Mouse (Mus musculus) megakaryocyte, adult 5-6 weeks (primary cell): ENCODE results near the gene Emc7. TPM values are rescaled to one million over a fixed set of nuclear protein-coding genes. Genes with fewer than 3 reads are reported as not detected.
"Not testable (repeated sequence)": the region's sequence is repeated elsewhere in the genome, so short reads cannot be mapped to it uniquely, and the experiment has no call there.

ENCODE experiments used
- ATAC-seq: 2 replicates; pipeline ENCODE4 v1.8.0; 2016; ENCODE audit warnings: mild to moderate bottlenecking, inconsistent platforms; ENCODE audit not compliant: poor library complexity, severe bottlenecking
- total RNA-seq, 2 experiments: library from RNA; stranded (forward) in 1 of 2; stranded (reverse) in 1 of 2; fragments of 153-499, 151-499 nt in 1 of 2; fragments of 221-1000, 200-1000 nt in 1 of 2; gene quantifications; 2 replicates each; pipeline versions ENCODE4 v1.2.3 to v1.2.4; 2015 to 2017

Gene Emc7
- total RNA-seq (2015) (15.5 and 15.8 TPM in 2 replicates), total RNA-seq (2017) (10.4 and 11.7 TPM in 2 replicates)

DNA sequence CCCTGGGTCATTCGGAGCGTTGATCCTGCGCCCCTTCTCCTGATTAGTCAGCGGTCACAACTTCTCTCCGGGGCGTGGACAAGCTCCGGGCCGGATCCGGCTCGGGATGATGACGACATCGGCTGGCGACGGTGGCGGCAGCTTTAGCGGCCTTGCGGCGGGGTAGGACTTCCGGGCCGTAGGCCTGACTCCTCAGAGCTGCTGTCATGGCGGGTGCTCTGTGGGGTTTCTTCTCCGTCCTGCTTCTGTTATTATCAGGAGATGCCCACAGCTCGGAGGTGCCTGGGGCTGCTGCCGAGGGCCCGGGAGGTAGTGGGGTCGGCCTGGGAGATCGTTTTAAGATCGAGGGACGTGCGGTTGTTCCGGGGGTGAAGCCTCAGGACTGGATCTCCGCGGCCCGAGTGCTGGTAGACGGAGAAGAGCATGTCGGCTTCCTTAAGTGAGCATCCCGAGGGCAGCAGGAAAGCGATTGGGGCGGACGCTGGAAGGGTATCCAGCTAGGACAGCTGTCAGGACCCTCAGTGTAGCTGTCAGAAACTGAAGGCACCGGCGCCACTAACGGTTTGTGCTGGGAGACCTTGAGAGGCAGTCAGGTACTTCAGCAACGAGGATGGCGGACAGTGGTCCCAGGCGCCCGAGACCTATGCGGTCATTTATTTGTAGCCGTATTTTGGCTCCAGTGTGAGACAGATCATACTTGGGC is at the start of gene Emc7:
Gene Emc7 (plus strand): TSS at position 136 of the 703 bp plus-strand sequence.
- ATAC-seq: peak; percentile 98

DNA sequence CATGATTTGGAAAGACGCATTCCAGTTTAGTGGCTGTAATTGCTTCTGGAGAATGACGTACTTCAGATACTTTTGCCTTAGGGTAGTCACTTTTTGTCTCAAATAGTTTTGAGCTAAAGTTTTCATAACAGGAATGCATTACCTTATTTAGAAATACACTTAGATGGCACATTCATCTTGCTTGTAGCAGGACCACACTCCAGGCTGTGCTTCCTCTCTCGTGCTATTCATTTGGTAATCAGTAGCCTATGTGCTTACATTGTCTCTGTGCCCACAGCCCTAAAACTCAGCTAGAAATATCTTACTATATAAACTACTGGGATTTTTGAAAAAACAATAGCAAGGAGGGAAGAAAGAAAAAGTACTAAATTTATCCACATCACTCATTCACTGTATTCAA is 47.8 kb upstream of the Emc7 start:
- no peak for ATAC-seq

DNA sequence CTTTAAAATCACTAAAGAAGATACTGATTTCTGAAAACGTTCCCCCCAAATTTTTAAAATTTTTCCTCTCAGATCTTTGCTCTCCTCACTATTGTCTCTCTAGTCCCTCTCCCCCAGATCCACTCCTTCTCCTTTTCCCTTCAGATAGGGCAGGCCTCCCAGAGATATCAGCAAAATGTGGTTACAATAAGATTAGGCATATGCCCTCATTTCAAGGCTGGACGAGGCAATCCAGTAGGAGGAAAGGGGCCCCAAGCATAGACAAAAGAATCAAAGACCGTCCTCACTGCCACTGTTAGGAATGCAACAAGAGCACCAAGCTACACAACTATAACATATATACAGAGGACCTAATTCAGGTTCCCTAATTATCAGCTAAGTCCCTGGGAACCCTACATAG is 29.5 kb upstream of the Emc7 start:
- no peak for ATAC-seq

DNA sequence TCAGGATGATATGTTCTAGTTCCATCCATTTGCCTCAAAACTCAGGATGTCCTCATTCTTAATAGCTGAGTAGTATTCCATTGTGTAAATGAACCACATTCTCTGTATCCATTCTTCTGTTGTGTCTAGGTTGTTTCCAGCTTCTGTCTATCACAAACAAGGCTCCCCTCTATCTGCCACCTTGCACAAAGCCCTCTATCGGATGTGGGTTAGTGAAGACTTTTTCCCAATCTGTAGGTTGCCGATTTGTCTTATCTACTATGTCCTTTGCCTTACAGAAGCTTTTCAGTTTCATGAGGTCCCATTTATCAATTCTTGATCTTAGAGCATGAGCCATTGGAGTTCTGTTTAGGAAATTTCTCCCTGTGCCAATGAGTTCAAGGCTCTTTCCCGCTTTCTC is 26.3 kb upstream of the Emc7 start:
- not testable (repeated sequence) for ATAC-seq

DNA sequence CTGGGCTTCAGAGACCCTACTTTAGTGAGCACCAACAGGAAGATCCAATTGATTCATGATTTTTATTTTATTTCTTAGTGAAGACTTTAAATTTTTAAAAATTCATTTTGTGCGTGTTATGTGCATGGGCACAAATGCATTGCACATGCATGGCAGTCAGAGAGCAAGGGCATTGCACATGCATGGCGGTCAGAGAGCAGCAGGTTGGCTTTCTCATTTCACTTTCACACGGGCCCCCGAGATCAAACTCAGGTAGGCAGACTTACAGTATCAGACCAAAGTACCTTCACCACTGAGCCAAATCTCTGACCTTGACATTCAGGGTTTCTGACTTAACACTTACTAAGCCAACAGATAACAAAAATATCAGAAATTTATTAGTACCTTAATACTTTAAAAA is 25.1 kb upstream of the Emc7 start:
- no peak for ATAC-seq

DNA sequence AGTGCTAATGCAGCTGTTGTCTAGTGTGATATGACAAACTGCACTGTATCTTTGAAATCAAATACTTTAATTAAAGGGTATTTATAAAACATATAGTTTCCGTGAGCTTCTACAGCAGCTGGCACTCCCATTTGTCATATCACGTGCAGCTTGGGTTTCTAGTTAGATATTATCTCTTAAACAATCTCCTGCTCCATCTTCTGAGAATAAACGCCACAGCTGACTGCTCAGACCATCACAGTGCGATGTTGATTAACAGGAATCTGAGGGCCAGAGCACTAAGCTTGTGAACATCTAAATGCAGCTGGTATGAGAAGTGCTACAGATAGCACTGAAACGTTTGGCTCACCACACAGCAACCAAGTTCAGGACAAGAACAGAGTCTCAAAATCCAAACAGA is 24.4 kb upstream of the Emc7 start:
- no peak for ATAC-seq

DNA sequence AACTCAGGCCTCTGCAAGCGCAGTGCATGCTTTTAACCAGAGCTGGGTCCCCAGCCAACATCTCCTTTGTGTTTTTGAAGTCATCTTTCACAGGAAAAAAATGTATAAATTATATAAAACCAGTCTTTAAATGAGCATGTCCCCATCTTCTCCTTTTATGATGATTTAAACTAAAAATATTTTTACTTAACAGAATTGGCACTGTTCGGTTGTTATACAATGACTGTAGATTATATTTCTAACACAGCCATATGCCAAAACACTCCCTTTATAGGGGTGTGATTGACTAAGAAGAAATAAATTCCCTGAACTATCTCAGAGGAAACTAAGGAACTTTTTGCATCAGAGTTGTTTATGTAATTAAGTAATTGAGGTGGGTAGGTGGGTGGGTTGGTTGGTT is 22.3 kb upstream of the Emc7 start:
- ATAC-seq: no peak

DNA sequence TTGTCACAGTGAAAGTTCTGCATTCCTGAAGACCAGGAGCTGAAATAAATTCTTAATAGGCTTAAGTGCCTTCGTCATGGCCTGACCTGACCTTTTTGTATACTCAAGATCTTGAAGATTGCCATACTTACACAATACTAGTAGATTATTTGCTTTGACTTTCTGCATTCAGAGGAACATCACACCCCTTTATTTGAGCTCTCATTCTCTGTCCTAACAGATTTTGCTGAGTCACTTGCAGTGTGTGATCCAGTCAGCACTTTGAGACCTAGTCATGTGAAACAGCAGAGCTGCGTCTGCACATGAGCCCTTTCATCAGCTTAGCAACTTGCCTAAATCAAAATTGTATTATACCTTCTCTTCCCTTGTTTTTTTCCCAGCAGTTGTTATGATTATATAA is 21.4 kb upstream of the Emc7 start:
- no peak for ATAC-seq

DNA sequence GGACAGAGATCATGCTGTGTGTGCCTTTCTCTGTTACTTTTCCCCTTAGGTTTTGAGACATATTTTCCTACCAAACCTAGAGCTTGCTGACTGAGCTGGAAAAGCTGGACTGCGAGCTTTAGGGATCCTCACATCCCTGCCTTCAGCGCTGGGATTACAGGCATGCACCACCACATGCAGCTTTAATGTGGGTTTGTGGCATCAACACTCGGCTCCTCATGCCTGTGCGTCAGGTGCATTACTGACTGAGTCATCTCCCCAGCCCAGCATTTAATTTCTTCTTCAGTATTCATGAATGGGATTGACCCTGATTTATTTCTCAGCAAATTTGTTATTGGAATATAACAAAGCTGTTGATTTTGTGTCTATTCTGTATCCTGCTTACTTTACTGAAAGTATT is 18.5 kb upstream of the Emc7 start:
- ATAC-seq: no peak

DNA sequence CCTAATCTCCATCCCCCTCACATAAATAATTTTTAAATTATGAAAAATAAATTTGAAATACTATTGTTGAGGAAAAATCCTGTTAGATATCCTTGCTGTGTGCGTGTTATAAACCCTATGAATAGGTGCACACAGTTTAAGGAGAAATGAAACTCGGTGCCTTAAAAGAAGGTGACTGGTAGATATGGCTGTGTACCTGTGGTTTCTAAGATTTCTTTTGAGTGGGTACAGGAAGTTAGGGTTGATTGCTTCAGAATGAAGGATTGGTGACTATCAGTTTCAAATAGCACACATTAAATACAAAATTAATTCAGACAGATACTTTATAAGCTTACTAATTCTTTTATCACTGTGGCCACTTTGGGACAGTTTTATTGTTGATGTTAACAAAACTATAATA is 17.2 kb upstream of the Emc7 start:
- no peak for ATAC-seq

DNA sequence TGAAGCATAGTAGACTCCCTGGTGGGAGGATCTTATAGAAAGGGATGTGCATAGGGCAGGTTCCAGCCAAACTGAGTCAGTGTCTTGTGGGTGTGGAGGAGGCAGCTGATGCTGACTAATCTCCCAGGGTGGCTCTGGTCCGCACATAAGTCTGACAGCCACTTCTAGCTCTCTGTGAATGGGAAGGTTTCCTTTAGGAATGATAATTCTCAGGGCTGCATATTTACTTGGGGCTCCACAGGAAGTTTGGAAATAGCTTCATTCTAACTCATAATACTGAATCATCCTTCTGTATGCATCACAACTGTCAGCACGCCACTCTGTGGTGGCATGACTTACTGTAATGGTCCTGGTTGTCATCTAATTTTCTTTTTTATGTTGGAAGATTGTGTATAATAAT is 11.3 kb upstream of the Emc7 start:
- ATAC-seq: no peak

DNA sequence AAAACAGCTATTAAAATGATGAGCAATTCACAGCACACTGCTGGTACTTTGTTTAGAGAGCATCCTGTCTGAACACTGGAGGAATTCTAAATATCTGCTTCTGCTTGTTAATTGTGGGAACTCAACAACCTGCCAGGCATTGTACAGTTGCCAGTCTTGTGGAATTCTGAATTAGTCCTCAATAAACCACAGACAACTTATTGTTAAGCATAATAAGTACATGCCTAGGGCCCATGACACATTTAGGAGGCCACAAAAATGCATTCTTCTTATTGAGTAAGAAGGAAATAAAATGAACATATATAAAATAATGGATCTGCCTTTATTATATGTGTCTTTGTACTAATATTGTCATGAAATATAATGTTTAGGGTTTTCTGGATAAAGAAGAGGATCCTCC is 9.3 kb upstream of the Emc7 start:
- ATAC-seq: no peak

DNA sequence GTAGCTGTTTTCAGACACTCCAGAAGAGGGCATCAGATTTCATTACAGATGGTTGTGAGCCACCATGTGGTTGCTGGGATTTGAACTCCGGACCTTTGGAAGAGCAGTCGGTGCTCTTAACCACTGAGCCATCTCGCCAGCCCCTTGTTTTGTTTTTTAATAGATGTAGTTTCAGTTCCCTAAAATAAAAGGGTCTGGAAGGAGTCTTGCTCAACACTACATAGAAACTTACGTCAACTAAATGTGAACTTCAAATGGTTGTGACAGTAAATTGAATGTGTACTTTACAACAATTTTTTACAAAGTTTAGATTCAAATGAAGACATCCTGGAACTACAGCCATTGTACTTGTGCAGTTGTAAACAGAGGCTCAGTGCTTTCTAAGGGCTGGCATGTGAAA is 6.8 kb upstream of the Emc7 start:
- peak; percentile 85 for ATAC-seq

DNA sequence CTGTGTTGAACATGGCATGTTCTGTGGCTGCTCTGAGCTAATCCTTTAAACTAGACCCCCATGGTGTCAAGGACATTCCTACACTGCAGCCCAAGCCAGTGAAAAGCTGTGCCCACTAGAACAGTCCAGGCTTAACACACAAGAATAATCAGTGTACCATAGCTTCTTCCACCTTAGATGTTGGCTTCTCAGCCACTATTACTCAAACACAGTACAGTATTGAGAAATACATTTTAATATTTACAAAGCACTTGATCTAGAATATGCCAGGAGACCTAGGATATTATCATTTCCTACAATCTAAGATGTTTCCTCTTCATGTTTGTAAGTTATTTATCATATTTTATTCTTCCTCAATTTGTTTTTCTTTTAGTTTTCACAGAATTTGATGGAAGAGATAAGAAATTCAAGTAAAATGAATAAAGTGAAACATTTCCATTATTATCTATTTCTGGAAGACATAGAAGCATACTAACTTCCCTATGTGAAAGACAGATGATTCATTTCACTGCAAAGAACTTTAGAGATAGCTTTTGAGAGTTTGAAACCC is 6.2 kb upstream of the Emc7 start:
- peak; percentile 34 for ATAC-seq

DNA sequence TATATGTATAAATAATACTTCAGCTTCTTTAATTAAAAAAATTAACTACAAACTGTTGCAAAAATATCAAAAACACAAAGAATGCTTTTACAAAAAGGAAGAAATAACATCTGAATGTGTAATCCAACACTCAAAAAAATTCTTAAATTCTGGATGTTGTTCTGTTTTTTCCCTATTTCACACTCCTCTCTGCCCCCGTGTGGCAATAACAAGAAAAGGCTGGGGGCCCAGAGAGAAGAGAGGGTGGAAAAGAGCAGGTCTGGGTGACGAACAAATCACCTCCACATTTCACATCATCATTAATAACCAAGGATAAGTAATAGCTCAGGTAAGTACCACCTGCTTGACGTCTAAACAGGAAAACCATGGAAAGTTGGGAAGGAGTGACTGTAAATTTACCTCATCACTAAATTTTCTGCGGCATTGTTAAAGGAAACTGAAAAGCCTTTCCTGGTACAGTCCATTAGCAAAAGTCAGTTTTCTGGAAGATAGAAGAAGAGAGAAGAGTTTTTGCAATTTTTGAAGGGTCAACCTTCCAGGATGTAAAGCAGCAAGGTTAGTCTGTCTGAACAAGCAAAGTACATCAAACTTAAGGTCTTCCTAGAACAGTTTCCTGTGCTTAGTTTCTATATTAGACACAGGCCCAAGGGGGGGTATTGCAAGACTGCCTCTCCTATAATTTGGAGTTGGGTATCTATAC is 5.0 kb upstream of the Emc7 start:
- peak; percentile 51 for ATAC-seq

DNA sequence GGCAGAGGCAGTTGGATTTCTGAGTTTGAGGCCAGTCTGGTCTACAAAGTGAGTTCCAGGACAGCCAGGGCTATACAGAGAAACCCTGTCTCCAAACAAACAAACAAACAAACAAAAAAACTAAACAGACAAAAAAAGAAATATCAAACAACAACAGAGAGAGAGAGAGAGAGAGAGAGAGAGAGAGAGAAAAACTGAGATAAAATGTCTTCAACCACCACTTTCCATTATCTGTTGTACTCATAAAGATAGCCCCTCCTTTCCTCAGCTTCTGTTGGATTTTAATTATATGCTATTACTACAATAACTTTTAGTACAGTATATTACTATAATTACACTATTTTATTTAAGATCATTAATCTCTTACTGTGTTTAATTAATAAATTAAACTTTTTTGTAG is 2.3 kb upstream of the Emc7 start:
- ATAC-seq: not testable (repeated sequence)

DNA sequence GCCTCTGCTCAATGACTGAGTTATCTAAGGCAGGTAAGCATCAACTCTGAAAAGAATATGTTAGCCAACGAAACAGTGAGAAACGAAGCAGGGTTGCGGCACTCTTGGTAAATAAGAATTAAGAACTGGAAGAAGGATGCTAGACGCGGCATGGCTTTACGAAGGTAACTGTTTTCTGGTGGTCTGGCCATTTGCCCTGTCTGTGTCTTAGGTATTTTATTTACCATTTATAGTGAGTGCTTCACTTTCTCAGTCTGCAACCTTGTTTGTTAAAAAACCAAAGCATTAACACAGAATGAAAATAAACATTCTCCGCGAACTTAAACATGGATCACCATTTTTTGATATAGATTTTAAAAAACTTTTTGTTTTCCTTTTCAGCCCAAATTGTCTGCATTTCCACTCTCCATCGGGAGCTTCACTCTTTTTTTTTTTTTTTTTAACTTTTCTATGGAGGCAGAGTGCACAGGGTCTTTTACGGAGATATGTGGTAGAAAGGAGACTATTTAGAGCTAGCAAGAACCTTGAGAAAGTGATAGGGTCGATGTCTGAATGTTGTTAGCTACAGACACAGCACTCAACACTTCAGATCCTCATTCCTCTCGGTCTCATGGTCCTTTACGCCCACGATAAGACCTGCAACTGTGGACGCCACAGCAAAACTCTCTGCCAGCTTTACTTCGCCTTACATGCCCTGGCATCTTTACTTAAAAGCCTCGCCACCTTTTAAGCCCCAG is 504 bp upstream of the Emc7 start:
- no peak; the same call in 1 of the 2 replicates for ATAC-seq

DNA sequence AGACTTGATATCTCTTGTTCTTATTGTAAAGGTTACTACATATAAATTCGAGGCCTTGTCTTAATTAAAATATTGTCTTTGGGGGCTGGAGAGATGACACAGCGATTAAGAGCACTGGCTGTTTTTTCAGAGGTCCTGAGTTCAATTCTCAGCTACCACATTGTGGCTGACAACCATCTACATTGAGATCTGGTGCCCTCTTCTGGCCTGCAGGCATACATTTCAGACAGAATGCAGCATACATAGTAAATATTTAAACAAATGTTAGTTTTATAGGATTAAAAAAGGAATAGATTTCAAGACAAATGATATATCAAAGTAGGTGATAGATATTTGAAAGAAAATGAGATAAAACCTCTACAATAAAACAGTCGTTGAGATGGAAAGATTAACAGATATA is 5.8 kb downstream of the Emc7 start:
- no peak for ATAC-seq

DNA sequence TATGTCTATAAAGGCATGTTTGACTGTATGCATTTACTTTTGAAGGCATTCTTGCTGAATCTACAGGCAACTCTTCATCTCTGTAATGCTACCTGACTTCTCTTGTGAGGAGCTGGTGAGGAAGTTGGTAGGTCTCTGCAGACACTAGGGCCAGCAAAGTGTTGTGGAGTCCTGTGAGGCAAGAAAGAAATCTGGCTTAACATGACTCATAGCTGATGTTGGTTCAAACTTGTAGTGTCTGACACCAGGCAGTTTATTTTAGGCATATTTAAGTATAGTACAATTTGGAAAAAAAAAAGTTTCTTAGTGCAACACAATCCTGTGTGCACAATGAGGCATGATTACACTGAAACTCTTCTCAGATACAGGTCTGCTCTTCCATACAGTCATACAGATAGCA is 14.7 kb downstream of the Emc7 start:
- no peak for ATAC-seq

DNA sequence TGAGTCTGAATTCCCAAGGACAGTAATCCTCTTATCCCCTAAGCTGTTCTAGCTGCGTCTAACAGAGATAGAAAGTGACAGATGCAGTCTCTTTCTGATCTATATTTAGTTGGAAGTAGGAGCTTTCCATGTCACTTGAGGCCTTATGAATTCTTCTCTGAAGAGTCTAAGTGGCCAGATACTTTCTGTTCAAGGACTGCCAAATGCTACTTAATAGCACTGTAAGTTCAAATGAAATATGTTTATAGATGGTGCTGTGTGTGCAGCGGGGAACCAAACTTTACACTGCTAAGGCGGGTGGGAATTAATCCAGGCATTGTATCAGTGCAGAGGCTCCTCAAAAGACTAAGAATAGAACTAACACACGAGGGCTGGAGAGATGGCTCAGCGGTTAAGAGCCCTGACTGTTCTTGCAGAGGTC is 16.2 kb downstream of the Emc7 start:
- no peak for ATAC-seq

DNA sequence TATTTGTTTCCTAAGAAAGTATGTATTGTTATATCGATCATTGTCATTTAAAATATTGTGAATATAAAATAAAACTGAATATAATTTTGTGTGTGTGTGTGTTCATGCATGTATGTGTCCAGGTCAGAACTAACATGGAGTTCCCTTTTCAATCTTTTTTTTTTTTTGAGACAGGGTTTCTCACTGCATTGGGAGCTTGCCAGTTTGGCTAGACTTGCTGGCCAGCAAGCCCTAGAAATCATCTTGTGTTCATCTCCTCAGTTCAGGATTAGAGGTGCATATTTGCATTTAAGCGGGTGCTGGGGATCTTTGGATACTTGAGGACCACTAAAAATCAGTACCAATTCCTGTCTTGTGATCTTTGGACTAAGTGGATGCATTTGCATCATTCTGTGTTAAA is 17.3 kb downstream of the Emc7 start:
- ATAC-seq: no peak
